11 mouse cellular contexts compared by ENCODE assay signal in genomic region chr13:40727731-40728625, GRCm38 (mm10). TPM values are rescaled to one million over a fixed set of nuclear protein-coding genes. Genes with fewer than 3 reads are reported as not detected.
DNase-seq lines count a peak whose midpoint lies in the region; ATAC-seq lines count a peak whose summit lies in the region.
"Had no signal": no experiment of that assay in that cellular context is flagged by ENCODE, and none has a peak within 500 bp of the region (broad histone marks: within the 10 kb centered on the region; RNA-seq: fewer than 3 reads in every experiment).

No protein-coding gene starts in this region.

- H3K27ac ChIP-seq in embryonic facial prominence, embryonic 12.5 days, result peak overlapping the region; percentile 73
- 0 out of 2 replicates have a peak overlapping the region, but pooled peaks have one; percentile 43 for H3K27ac ChIP-seq in kidney, embryonic 16.5 days (ENCODE audit: low read length)
- peak overlapping the region; percentile 87 for H3K27ac ChIP-seq in neural tube, embryonic 13.5 days (replicated peaks)

- DNase-seq in kidney, adult 9 months, result peak; percentile 44
- DNase-seq in kidney, adult 8-10 months, result no peak
- DNase-seq in frontal cortex, adult 2 months (ENCODE audit: extremely low spot score in 1 of 2, low spot score in 1 of 2), result no peak
- no peak for DNase-seq in thymus, adult 18-20 months
- DNase-seq: cerebellum, adult 2 months had no signal

- ATAC-seq in embryonic facial prominence, embryonic 12.5 days (ENCODE audit: insufficient number of reproducible peaks, insufficient read depth, low FRiP score, low TSS enrichment), result no peak
- no peak for ATAC-seq in kidney, embryonic 16.5 days (ENCODE audit: low FRiP score, low TSS enrichment)
- ATAC-seq in neural tube, embryonic 13.5 days (ENCODE audit: low read depth), result no peak
- no peak for ATAC-seq in frontal cortex, adult (ENCODE audit: low TSS enrichment)
- ATAC-seq: lung, postnatal 0 days; Patski had no signal

- H3K9ac ChIP-seq in embryonic facial prominence, embryonic 12.5 days, result peak overlapping the region; percentile 55
- peak overlapping the region; percentile 66 for H3K9ac ChIP-seq in kidney, embryonic 16.5 days (replicated peaks; ENCODE audit: low read length)
- H3K9ac ChIP-seq in neural tube, embryonic 13.5 days, result peak overlapping the region; percentile 74

- no peaks in the 10 kb centered on the region for H3K36me3 ChIP-seq in embryonic facial prominence, embryonic 12.5 days
- no peaks in the 10 kb centered on the region for H3K36me3 ChIP-seq in kidney, embryonic 16.5 days (ENCODE audit: insufficient read depth, low read length)
- no peaks in the 10 kb centered on the region for H3K36me3 ChIP-seq in neural tube, embryonic 13.5 days

- peak overlapping the region; percentile 69 for H3K4me2 ChIP-seq in embryonic facial prominence, embryonic 12.5 days (replicated peaks)
- peak overlapping the region; percentile 63 for H3K4me2 ChIP-seq in kidney, embryonic 16.5 days (replicated peaks; ENCODE audit: low read depth, low read length)
- peak overlapping the region; percentile 55 for H3K4me2 ChIP-seq in neural tube, embryonic 13.5 days

- H3K4me1 ChIP-seq in embryonic facial prominence, embryonic 12.5 days, result no peaks in the 10 kb centered on the region
- peaks cover 20% of the 10 kb centered on the region for H3K4me1 ChIP-seq in kidney, embryonic 16.5 days (ENCODE audit: insufficient read depth, low read length)
- peaks cover 27% of the 10 kb centered on the region for H3K4me1 ChIP-seq in neural tube, embryonic 13.5 days (replicated peaks)

- H3K4me3 ChIP-seq in embryonic facial prominence, embryonic 12.5 days, result peak overlapping the region; percentile 53
- peak overlapping the region; percentile 62 for H3K4me3 ChIP-seq in kidney, embryonic 16.5 days (ENCODE audit: low read length)
- peak overlapping the region; percentile 43 for H3K4me3 ChIP-seq in neural tube, embryonic 13.5 days

- WGBS in embryonic facial prominence, embryonic 12.5 days, result 2% methylated on average over 42 of the region's 42 CpGs
- 1% methylated on average over 42 of the region's 42 CpGs for WGBS in kidney, embryonic 16.5 days
- 1% methylated on average over 42 of the region's 42 CpGs for WGBS in neural tube, embryonic 13.5 days

- H3K9me3 ChIP-seq in embryonic facial prominence, embryonic 12.5 days, result no peaks in the 10 kb centered on the region
- no peaks in the 10 kb centered on the region for H3K9me3 ChIP-seq in kidney, embryonic 16.5 days (ENCODE audit: low read length)
- no peaks in the 10 kb centered on the region for H3K9me3 ChIP-seq in neural tube, embryonic 13.5 days

- peaks cover 44% of the 10 kb centered on the region for H3K27me3 ChIP-seq in embryonic facial prominence, embryonic 12.5 days
- peaks cover 86% of the 10 kb centered on the region for H3K27me3 ChIP-seq in kidney, embryonic 16.5 days (ENCODE audit: insufficient read depth, low read length)
- H3K27me3 ChIP-seq in neural tube, embryonic 13.5 days, result peaks cover 62% of the 10 kb centered on the region
- H3K27me3 ChIP-seq: Patski had no signal

RNA-seq across cellular contexts. Expression of gene Tfap2a, which starts 10.2 kb away (rescaled TPM):
- polyA plus RNA-seq in embryonic facial prominence, embryonic 12.5 days (2016; fragmentation: Nextera tagmentation; extraction: Ambion mirVana), result 8.5 and 9.5 TPM in 2 replicates
- polyA plus RNA-seq in kidney, embryonic 16.5 days (2015; fragmentation: Nextera tagmentation; extraction: Ambion mirVana), result 2.4 and 3.2 TPM in 2 replicates
- 11.6 and 13.7 TPM in 2 replicates for polyA plus RNA-seq in neural tube, embryonic 13.5 days (2015; fragmentation: Nextera tagmentation; extraction: Ambion mirVana)
- polyA plus RNA-seq in frontal cortex, adult 2 months (2012; rRNA removed), result 0.38 and 0.55 TPM in 2 replicates
